Mouse (Mus musculus): ENCODE measurements around the gene Jarid2. TPM values are rescaled to one million over a fixed set of nuclear protein-coding genes. Genes with fewer than 3 reads are reported as not detected.
"Not testable (repeated sequence)": the region's sequence is repeated elsewhere in the genome, so short reads cannot be mapped to it uniquely, and the experiment has no call there.

Jarid2 gene
- polyA plus RNA-seq, 1 experiment from 2014 or later, result 8.0 TPM

DNA sequence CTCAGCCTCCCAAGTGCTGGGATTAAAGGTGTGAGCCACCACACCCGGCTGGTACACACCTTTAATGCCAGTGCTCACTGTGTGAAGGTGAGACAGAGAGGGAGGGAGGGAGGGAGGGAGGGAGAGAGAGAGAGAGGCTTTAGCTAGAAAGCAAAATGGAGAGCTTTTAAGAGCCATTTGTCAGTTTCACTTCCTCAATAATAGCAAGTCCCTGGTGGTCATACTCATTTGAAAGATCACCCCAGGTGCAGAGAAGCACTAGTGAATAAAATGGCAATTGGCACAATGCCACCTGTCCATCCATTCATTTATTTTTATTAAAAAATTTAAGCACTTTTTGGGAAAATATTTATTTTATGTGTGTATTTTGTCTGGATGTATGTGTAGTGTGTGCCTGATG is 9.2 kb upstream of the Jarid2 start:
- Histone ChIP-seq H3K9ac (ENCODE audit: low read length) (no peak overlapping the region), H3K27ac (replicated peaks) (no peak overlapping the region), H3K4me1 (replicated peaks; ENCODE audit: control insufficient read depth, insufficient read depth) (no peaks in the 10 kb centered on the region), H3K27me3 (ENCODE audit: control insufficient read depth, insufficient read depth, low read length) (no peaks in the 10 kb centered on the region), H3K9me3 (ENCODE audit: control insufficient read depth, low read length) (no peaks in the 10 kb centered on the region), H3K36me3 (ENCODE audit: control insufficient read depth, insufficient read depth, low read length) (no peaks in the 10 kb centered on the region), H3K4me2 (replicated peaks; ENCODE audit: low read depth) (no peak overlapping the region), H3K4me3 (ENCODE audit: low read depth, low read length) (no peak overlapping the region)
- DNase-seq (ENCODE audit: low spot score), result no peak
- 47% methylated on average over 1 of the region's 1 CpGs for WGBS
- ATAC-seq (ENCODE audit: low FRiP score, low TSS enrichment), result no peak
- no peak for TF ChIP-seq CTCF (IDR thresholded peaks at IDR 0.05; ENCODE audit: low read depth)
- TF ChIP-seq EP300 (optimal IDR thresholded peaks at IDR 0.05), result no peak

DNA sequence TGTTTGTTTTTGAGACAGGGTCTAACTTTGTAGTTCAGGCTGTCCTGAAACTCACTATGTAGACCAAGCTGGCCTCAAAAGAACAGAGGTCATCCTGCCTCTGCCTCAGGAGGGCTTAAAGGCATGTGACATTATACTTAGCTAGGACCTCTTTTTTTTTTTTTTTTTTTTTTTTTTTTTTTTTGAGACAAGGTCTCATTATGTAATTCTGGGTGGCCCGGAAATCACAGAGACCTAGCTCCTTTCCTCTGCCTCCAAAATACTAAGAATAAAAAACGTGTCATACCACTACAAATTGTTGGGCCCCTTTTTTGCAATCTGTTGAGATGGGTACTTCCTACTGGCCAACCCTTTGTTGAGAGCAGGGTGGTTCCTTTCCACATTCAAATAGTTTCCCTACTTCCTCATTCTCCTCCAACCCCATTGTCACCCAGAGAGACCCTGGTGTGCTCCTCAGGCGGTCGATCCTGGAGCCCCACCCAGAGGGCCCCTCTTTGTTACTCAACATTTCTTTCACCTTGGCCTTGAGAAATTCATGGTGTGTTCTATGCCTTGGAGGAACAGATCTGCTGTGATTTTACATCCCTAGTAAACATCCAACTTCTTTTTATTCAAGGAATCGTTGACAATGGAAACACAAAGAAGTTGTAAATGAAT is 7.3 kb upstream of the Jarid2 start:
- H3K9me3 ChIP-seq (ENCODE audit: control insufficient read depth, low read length), result no peaks in the 10 kb centered on the region
- no peak overlapping the region for H3K9ac ChIP-seq (ENCODE audit: low read length)
- H3K4me3 ChIP-seq (ENCODE audit: low read depth, low read length), result no peak overlapping the region
- WGBS, result 71% methylated on average over 5 of the region's 5 CpGs
- no peak for TF ChIP-seq EP300 (optimal IDR thresholded peaks at IDR 0.05)
- no peak for TF ChIP-seq CTCF (IDR thresholded peaks at IDR 0.05; ENCODE audit: low read depth)
- no peaks in the 10 kb centered on the region for H3K36me3 ChIP-seq (ENCODE audit: control insufficient read depth, insufficient read depth, low read length)
- no peak for DNase-seq (ENCODE audit: low spot score)
- H3K27ac ChIP-seq (replicated peaks), result no peak overlapping the region
- no peak for ATAC-seq (ENCODE audit: low FRiP score, low TSS enrichment)
- no peaks in the 10 kb centered on the region for H3K4me1 ChIP-seq (replicated peaks; ENCODE audit: control insufficient read depth, insufficient read depth)
- no peak overlapping the region for H3K4me2 ChIP-seq (replicated peaks; ENCODE audit: low read depth)
- no peaks in the 10 kb centered on the region for H3K27me3 ChIP-seq (ENCODE audit: control insufficient read depth, insufficient read depth, low read length)

DNA sequence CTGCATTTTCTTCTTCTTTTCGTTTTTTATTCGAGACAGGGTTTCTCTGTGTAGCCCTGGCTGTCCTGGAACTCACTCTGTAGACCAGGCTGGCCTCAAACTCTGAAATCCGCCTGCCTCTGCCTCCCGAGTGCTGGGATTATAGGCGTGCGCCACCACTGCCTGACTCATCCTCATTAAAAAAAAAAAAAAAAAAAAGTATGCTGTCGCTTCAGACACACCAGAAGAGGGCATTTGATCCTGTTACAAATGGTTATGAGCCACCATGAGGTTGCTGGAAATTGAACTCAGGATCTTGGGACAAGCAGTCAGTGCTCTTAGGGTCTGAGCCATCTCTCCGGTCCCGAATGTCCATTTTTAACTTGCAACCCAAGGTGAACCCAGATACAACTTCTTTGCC is 5.8 kb upstream of the Jarid2 start:
- not testable (repeated sequence) for H3K9me3 ChIP-seq (ENCODE audit: control insufficient read depth, low read length); H3K4me2 ChIP-seq (replicated peaks; ENCODE audit: low read depth); H3K4me1 ChIP-seq (replicated peaks; ENCODE audit: control insufficient read depth, insufficient read depth); DNase-seq (ENCODE audit: low spot score); ATAC-seq (ENCODE audit: low FRiP score, low TSS enrichment); H3K27ac ChIP-seq (replicated peaks); H3K27me3 ChIP-seq (ENCODE audit: control insufficient read depth, insufficient read depth, low read length); H3K36me3 ChIP-seq (ENCODE audit: control insufficient read depth, insufficient read depth, low read length); H3K9ac ChIP-seq (ENCODE audit: low read length); H3K4me3 ChIP-seq (ENCODE audit: low read depth, low read length)
- WGBS, result 89% methylated on average over 9 of the region's 9 CpGs

DNA sequence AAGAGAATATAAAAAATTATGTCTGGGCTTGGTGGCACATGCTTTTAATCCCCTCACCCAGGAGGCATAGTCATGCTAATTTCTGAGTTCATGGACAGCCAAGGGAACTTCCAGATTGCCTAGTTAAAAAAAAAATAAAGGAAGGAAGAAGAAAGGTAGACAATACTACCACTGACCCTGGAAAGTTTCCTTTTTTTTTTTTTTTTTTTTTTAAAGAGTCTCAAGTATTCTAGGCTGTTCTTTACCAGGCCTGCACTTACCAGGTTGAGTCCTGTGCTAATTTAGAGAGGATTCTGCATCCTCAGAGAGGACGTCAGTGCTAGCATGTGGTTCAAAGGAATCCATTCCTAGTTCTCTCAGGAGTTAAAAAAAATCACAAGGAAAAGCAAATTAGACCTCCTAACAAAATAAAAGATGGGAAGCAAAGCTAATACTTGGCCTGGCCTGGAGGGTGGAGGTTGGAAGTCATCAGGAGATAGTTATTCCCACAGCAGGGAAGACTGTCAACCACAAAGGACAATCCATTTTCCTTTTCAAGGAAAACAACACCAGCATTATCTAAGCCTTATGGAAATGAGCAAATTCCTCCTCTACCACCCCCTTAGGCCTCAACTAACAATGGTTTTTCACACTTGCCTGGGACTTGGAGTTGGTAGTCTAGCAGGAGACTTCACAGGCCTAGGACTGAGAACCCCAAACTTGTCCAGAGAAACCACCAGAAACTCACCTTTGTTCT is 961 bp upstream of the Jarid2 start:
- H3K4me2 ChIP-seq (replicated peaks; ENCODE audit: low read depth), result no peak overlapping the region
- 85% methylated on average over 1 of the region's 1 CpGs for WGBS
- H3K36me3 ChIP-seq (ENCODE audit: control insufficient read depth, insufficient read depth, low read length), result no peaks in the 10 kb centered on the region
- no peaks in the 10 kb centered on the region for H3K9me3 ChIP-seq (ENCODE audit: control insufficient read depth, low read length)
- DNase-seq (ENCODE audit: low spot score) (no peak), ATAC-seq (ENCODE audit: low FRiP score, low TSS enrichment) (no peak)
- TF ChIP-seq CTCF (IDR thresholded peaks at IDR 0.05; ENCODE audit: low read depth), result no peak
- TF ChIP-seq EP300 (optimal IDR thresholded peaks at IDR 0.05), result no peak
- H3K9ac ChIP-seq (ENCODE audit: low read length), result no peak overlapping the region
- no peak overlapping the region for H3K4me3 ChIP-seq (ENCODE audit: low read depth, low read length)
- H3K27ac ChIP-seq (replicated peaks), result no peak overlapping the region
- no peaks in the 10 kb centered on the region for H3K27me3 ChIP-seq (ENCODE audit: control insufficient read depth, insufficient read depth, low read length)
- H3K4me1 ChIP-seq (replicated peaks; ENCODE audit: control insufficient read depth, insufficient read depth), result 0 out of 2 replicates have a peak, but pooled peaks cover 3% of the 10 kb centered on the region

- Histone ChIP-seq H3K27me3 (ENCODE audit: control insufficient read depth, insufficient read depth, low read length) (no peaks in the 10 kb centered on the region), H3K9ac (ENCODE audit: low read length) (peak overlapping the region; percentile 86), H3K9me3 (ENCODE audit: control insufficient read depth, low read length) (no peaks in the 10 kb centered on the region), H3K27ac (replicated peaks) (peak overlapping the region; percentile 92), H3K4me2 (replicated peaks; ENCODE audit: low read depth) (peak overlapping the region; percentile 95), H3K4me1 (replicated peaks; ENCODE audit: control insufficient read depth, insufficient read depth) (0 out of 2 replicates have a peak, but pooled peaks cover 3% of the 10 kb centered on the region), H3K36me3 (ENCODE audit: control insufficient read depth, insufficient read depth, low read length) (no peaks in the 10 kb centered on the region), H3K4me3 (ENCODE audit: low read depth, low read length) (peak overlapping the region; percentile 73)
- WGBS, result under 1% methylated on average over 55 of the region's 87 CpGs
- peak; percentile 100 for DNase-seq (ENCODE audit: low spot score)
- TF ChIP-seq EP300 (optimal IDR thresholded peaks at IDR 0.05), result no peak
- TF ChIP-seq CTCF (IDR thresholded peaks at IDR 0.05; ENCODE audit: low read depth), result 0 out of 2 replicates have a peak, but pooled peaks have one; percentile 2
- ATAC-seq (ENCODE audit: low FRiP score, low TSS enrichment), result peak; percentile 97
Measured at GRCm38 (mm10) chr13:44730146-44730864, 1.0 kb downstream of the Jarid2 start.

Data from stomach, postnatal 0 days (tissue).